In genomic region chr17:12684928-12685624, GRCm38 (mm10) we compare ENCODE assay signal across 21 mouse cellular contexts. TPM values are rescaled to one million over a fixed set of nuclear protein-coding genes. Genes with fewer than 3 reads are reported as not detected.
DNase-seq lines count a peak whose midpoint lies in the region; ATAC-seq and TF ChIP-seq lines count a peak whose summit lies in the region.
"Had no signal": no experiment of that assay in that cellular context is flagged by ENCODE, and none has a peak within 500 bp of the region (broad histone marks: within the 10 kb centered on the region; RNA-seq: fewer than 3 reads in every experiment).

No protein-coding gene starts in this region.

- H3K79me2 ChIP-seq in heart, adult 2 months (replicated peaks; ENCODE audit: control insufficient read depth, insufficient read depth, low read length), result no peaks in the 10 kb centered on the region

- H3K4me2 ChIP-seq in heart, embryonic 15.5 days, result no peak overlapping the region
- no peak overlapping the region for H3K4me2 ChIP-seq in limb, embryonic 12.5 days
- H3K4me2 ChIP-seq: embryonic facial prominence, embryonic 12.5 days; forebrain, embryonic 12.5 days; hindbrain, embryonic 12.5 days had no signal

- ATAC-seq in heart, embryonic 15.5 days (replicated peaks; ENCODE audit: insufficient number of reproducible peaks, insufficient read depth, low FRiP score, low read depth), result no peak
- ATAC-seq in limb, embryonic 12.5 days (ENCODE audit: insufficient number of reproducible peaks, insufficient read depth, low FRiP score, low TSS enrichment, low read depth), result no peak
- ATAC-seq: activated CD4-positive, CD25-positive, alpha-beta regulatory T cell, adult 4 months; forebrain, embryonic 16.5 days; hindbrain, embryonic 16.5 days; inflammation-experienced regulatory T-cells, adult 6 months; Patski had no signal

- intact Hi-C loops in heart, adult 2 months (cut with DNase I), result no loop called here

- peaks cover 99% of the 10 kb centered on the region for H3K36me3 ChIP-seq in heart, embryonic 10.5 days
- no peaks in the 10 kb centered on the region; the same call in 1 of the 2 replicates for H3K36me3 ChIP-seq in heart, adult 2 months (ENCODE audit: control insufficient read depth, insufficient read depth, low read length)
- peaks cover 94% of the 10 kb centered on the region for H3K36me3 ChIP-seq in heart, embryonic 15.5 days
- H3K36me3 ChIP-seq in limb, embryonic 12.5 days, result peaks cover 91% of the 10 kb centered on the region
- H3K36me3 ChIP-seq in limb, embryonic 10.5 days, result peaks cover 99% of the 10 kb centered on the region

- no peak for TF ChIP-seq EP300 in heart, adult 2 months (IDR thresholded peaks at IDR 0.05; ENCODE audit: insufficient read depth, low read depth, low read length)

- no peak for TF ChIP-seq POLR2A in heart, adult 2 months (IDR thresholded peaks at IDR 0.05; ENCODE audit: insufficient read depth, low read depth, low read length)

- peak overlapping the region; percentile 37; the same call in 1 of the 2 replicates for H3K27ac ChIP-seq in heart, embryonic 10.5 days
- H3K27ac ChIP-seq in heart, adult 2 months, result no peak overlapping the region
- 0 out of 2 replicates have a peak overlapping the region, but pooled peaks have one; percentile 31 for H3K27ac ChIP-seq in heart, embryonic 15.5 days
- 0 out of 2 replicates have a peak overlapping the region, but pooled peaks have one; percentile 13 for H3K27ac ChIP-seq in limb, embryonic 12.5 days
- no peak overlapping the region for H3K27ac ChIP-seq in limb, embryonic 10.5 days
- H3K27ac ChIP-seq: embryonic facial prominence, embryonic 12.5 days; forebrain, embryonic 12.5 days; gastrocnemius, adult 2 months; hindbrain, embryonic 12.5 days had no signal

- no peak for TF ChIP-seq CTCF in heart, adult 2 months (IDR thresholded peaks at IDR 0.05)

- no peak for DNase-seq in heart, embryonic 10.5 days (ENCODE audit: low spot score)
- DNase-seq in heart, adult 2 months, result no peak
- DNase-seq in heart, adult 11 months, result no peak
- DNase-seq in limb, embryonic 10.5 days (ENCODE audit: low spot score), result no peak
- DNase-seq in embryo, embryonic 10 days (ENCODE audit: low spot score), result no peak
- DNase-seq: adrenal gland, postnatal 14 days; embryo, embryonic 11 days; gastrocnemius, adult 2 months; gastrocnemius, postnatal 25 days had no signal

- H3K27me3 ChIP-seq in heart, embryonic 10.5 days (ENCODE audit: insufficient read depth, poor library complexity, severe bottlenecking), result no peaks in the 10 kb centered on the region
- H3K27me3 ChIP-seq in heart, adult 2 months (ENCODE audit: control insufficient read depth, insufficient read depth, low read length), result no peaks in the 10 kb centered on the region
- no peaks in the 10 kb centered on the region for H3K27me3 ChIP-seq in heart, embryonic 15.5 days
- H3K27me3 ChIP-seq in limb, embryonic 12.5 days, result no peaks in the 10 kb centered on the region
- H3K27me3 ChIP-seq in limb, embryonic 10.5 days (ENCODE audit: low read depth, poor library complexity, severe bottlenecking), result no peaks in the 10 kb centered on the region
- H3K27me3 ChIP-seq: CH12.LX; embryonic facial prominence, embryonic 12.5 days; forebrain, embryonic 12.5 days; hindbrain, embryonic 12.5 days; Patski had no signal

- H3K4me3 ChIP-seq in heart, embryonic 10.5 days, result no peak overlapping the region
- no peak overlapping the region for H3K4me3 ChIP-seq in heart, adult 2 months
- H3K4me3 ChIP-seq in heart, embryonic 15.5 days, result no peak overlapping the region
- no peak overlapping the region for H3K4me3 ChIP-seq in limb, embryonic 12.5 days (replicated peaks)
- H3K4me3 ChIP-seq in limb, embryonic 10.5 days, result no peak overlapping the region
- H3K4me3 ChIP-seq: embryonic facial prominence, embryonic 12.5 days; forebrain, embryonic 12.5 days; gastrocnemius, adult 2 months; hindbrain, embryonic 12.5 days had no signal

- no peaks in the 10 kb centered on the region for H3K9me3 ChIP-seq in heart, embryonic 10.5 days
- H3K9me3 ChIP-seq in heart, embryonic 15.5 days (replicated peaks), result no peaks in the 10 kb centered on the region
- H3K9me3 ChIP-seq in limb, embryonic 12.5 days, result no peaks in the 10 kb centered on the region
- no peaks in the 10 kb centered on the region for H3K9me3 ChIP-seq in limb, embryonic 10.5 days (replicated peaks)
- H3K9me3 ChIP-seq: embryonic facial prominence, embryonic 12.5 days; forebrain, embryonic 12.5 days; hindbrain, embryonic 12.5 days had no signal

- WGBS in heart, embryonic 10.5 days, result 80% methylated on average over 7 of the region's 7 CpGs
- 73% methylated on average over 7 of the region's 7 CpGs for WGBS in heart, adult 2 months
- WGBS in heart, embryonic 15.5 days, result 75% methylated on average over 7 of the region's 7 CpGs
- 92% methylated on average over 7 of the region's 7 CpGs for WGBS in limb, embryonic 12.5 days
- WGBS in limb, embryonic 10.5 days, result 88% methylated on average over 7 of the region's 7 CpGs

- peaks cover 19% of the 10 kb centered on the region for H3K4me1 ChIP-seq in heart, embryonic 10.5 days
- peaks cover 6% of the 10 kb centered on the region; the same call in 1 of the 2 replicates for H3K4me1 ChIP-seq in heart, adult 2 months (ENCODE audit: control insufficient read depth, insufficient read depth, low read length)
- H3K4me1 ChIP-seq in heart, embryonic 15.5 days (replicated peaks), result peaks cover 42% of the 10 kb centered on the region
- no peaks in the 10 kb centered on the region for H3K4me1 ChIP-seq in limb, embryonic 12.5 days (replicated peaks)
- no peaks in the 10 kb centered on the region for H3K4me1 ChIP-seq in limb, embryonic 10.5 days
- H3K4me1 ChIP-seq: embryonic facial prominence, embryonic 12.5 days; forebrain, embryonic 12.5 days; hindbrain, embryonic 12.5 days had no signal

- H3K9ac ChIP-seq in heart, adult 2 months (ENCODE audit: low read depth, low read length), result no peak overlapping the region
- no peak overlapping the region for H3K9ac ChIP-seq in heart, embryonic 15.5 days
- H3K9ac ChIP-seq in limb, embryonic 12.5 days (replicated peaks), result no peak overlapping the region
- H3K9ac ChIP-seq: embryonic facial prominence, embryonic 12.5 days; forebrain, embryonic 12.5 days; hindbrain, embryonic 12.5 days had no signal

RNA-seq across cellular contexts. Expression of gene Slc22a1, which starts 9.4 kb away (rescaled TPM):
- polyA plus RNA-seq in heart, embryonic 10.5 days (2016; fragmentation: Nextera tagmentation; extraction: Ambion mirVana), result 0.39 and 1.1 TPM in 2 replicates
- 10 to 100 TPM in 1 of 2 experiments, 1 to 10 TPM in 1; 7.9 to 10.8 TPM for total RNA-seq in heart, adult 2 months (2021)
- polyA plus RNA-seq in heart, adult 2 months (2012; rRNA removed), result 2.7 and 9.0 TPM in 2 replicates
- 30.5 and 51.0 TPM in 2 replicates for polyA plus RNA-seq in heart, embryonic 15.5 days (2015; fragmentation: Nextera tagmentation; extraction: Ambion mirVana)
- not detected in 2 replicates for polyA plus RNA-seq in limb, embryonic 12.5 days (2016; fragmentation: Nextera tagmentation; extraction: Ambion mirVana)
- not detected in 2 replicates for polyA plus RNA-seq in limb, embryonic 10.5 days (2016; fragmentation: Nextera tagmentation; extraction: Ambion mirVana)
- total RNA-seq: gastrocnemius, postnatal 25 days; granulocyte monocyte progenitor cell, adult 5-6 weeks had no signal
- polyA plus RNA-seq: forebrain, embryonic 16.5 days; hindbrain, embryonic 12.5 days; hindbrain, embryonic 16.5 days; Patski had no signal

Comparison
In these comparisons a context has a peak if more than half of its experiments do, and no peak if none do; other contexts are left out.
1. H3K27ac ChIP-seq: peak in heart, embryonic 10.5 days (single experiment), heart, embryonic 15.5 days (single experiment) and limb, embryonic 12.5 days (single experiment); none in heart, adult 2 months (single experiment) and limb, embryonic 10.5 days (single experiment).